Mouse (Mus musculus) CH12F3 (cell line): ENCODE data around the gene 4430402I18Rik.
"Not testable (repeated sequence)": the region's sequence is repeated elsewhere in the genome, so short reads cannot be mapped to it uniquely, and the experiment has no call there.

Experiments used
- in situ Hi-C: fragments of 300-500 bp; cut with MboI; formaldehyde crosslinking; loops from 2 replicates; pipeline ENCODE4 v1.14.3; 2020; ENCODE audit warnings: low sequenced_read_pairs

The 4430402I18Rik gene

GRCm38 (mm10) chr19:28967652-28968051 is at the start of gene 4430402I18Rik:
4430402I18Rik (minus strand) TSS chr19:28967800.
- in situ Hi-C loops = no loop called here

- in situ Hi-C loops = no loop called here
Observed at GRCm38 (mm10) chr19:29016786-29017185, 49.2 kb upstream of the 4430402I18Rik start.

GRCm38 (mm10) chr19:29016204-29016765 is 48.7 kb upstream of the 4430402I18Rik start:
- in situ Hi-C loops = no loop called here

- in situ Hi-C loops = no loop called here
Observed at GRCm38 (mm10) chr19:29015410-29016203, 48.0 kb upstream of the 4430402I18Rik start.

GRCm38 (mm10) chr19:29014466-29015055 is 47.0 kb upstream of the 4430402I18Rik start:
- in situ Hi-C loops = no loop called here

GRCm38 (mm10) chr19:29011355-29011990 is 43.9 kb upstream of the 4430402I18Rik start:
- in situ Hi-C loops = no loop called here

- in situ Hi-C loops = no loop called here
Observed at GRCm38 (mm10) chr19:29009046-29009445, 41.4 kb upstream of the 4430402I18Rik start.

- in situ Hi-C loops = no loop called here
Observed at GRCm38 (mm10) chr19:29008069-29008706, 40.6 kb upstream of the 4430402I18Rik start.

GRCm38 (mm10) chr19:29000321-29000720 is 32.7 kb upstream of the 4430402I18Rik start:
- in situ Hi-C loops = not testable (repeated sequence)

- in situ Hi-C loops = no loop called here
Observed at GRCm38 (mm10) chr19:28997976-28998630, 30.5 kb upstream of the 4430402I18Rik start.

GRCm38 (mm10) chr19:28995366-28995765 is 27.8 kb upstream of the 4430402I18Rik start:
- in situ Hi-C loops = no loop called here

GRCm38 (mm10) chr19:28994870-28995269 is 27.3 kb upstream of the 4430402I18Rik start:
- in situ Hi-C loops = no loop called here

- in situ Hi-C loops = no loop called here
Observed at GRCm38 (mm10) chr19:28991391-28991790, 23.8 kb upstream of the 4430402I18Rik start.

- in situ Hi-C loops = no loop called here
Observed at GRCm38 (mm10) chr19:28990590-28991221, 23.1 kb upstream of the 4430402I18Rik start.

GRCm38 (mm10) chr19:28990194-28990589 is 22.6 kb upstream of the 4430402I18Rik start, which contains the start of gene Cdc37l1:
Cdc37l1 (plus strand) TSS chr19:28990352.
- in situ Hi-C loops = no loop called here

GRCm38 (mm10) chr19:28989515-28989914 is 21.9 kb upstream of the 4430402I18Rik start:
- in situ Hi-C loops = no loop called here

- in situ Hi-C loops = no loop called here
Observed at GRCm38 (mm10) chr19:28982617-28983016, 15.0 kb upstream of the 4430402I18Rik start.

- in situ Hi-C loops = no loop called here
Observed at GRCm38 (mm10) chr19:28974862-28975611, 7.4 kb upstream of the 4430402I18Rik start.

- in situ Hi-C loops = no loop called here
Observed at GRCm38 (mm10) chr19:28970251-28970650, 2.7 kb upstream of the 4430402I18Rik start.
